ENCODE assay signal across 1 mouse cellular context in the genomic region with DNA sequence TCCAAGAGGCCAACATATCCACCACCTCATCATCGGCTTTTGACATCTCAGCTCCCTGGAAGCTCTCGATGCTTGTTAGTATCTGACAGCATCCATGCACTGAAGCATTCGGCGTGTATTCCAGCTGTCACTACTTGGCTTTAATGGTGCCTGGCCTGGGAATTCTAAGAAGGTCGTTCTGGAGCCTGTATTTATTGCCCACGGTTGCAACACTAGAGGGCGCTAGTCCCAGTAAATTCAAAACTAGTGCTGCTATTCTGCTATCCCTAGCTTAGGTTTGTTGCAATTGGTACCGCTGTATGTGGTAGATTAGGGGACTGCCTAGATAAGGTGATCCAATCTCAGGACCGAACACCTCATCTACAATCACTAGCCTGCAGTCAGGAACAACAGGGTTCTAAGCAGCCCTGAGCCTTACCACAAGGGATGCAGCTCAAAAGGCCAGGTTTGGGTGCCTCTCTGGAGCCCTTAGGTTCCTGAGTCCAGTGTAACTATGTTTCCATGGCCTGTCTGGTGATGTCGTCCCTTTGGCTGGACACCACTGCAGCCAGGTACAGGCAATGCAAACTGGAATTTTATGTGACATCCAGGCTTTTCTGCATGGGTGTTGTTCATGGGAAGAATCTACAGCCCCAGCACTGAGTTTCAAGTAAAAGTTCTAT.
A peak's percentile ranks its signal among the peaks of the same experiment; 100 is the strongest.
TF ChIP-seq lines count a peak whose summit lies in the region.

No protein-coding gene starts in this region.

TF ChIP-seq in MEL, 35 proteins besides CTCF, POLR2A, EP300 and RAD21 (continued from another document):
- peak; percentile 66 for TF ChIP-seq SMC3 (IDR thresholded peaks at IDR 0.05; ENCODE audit: low read depth, low read length)
